Mouse (Mus musculus) spleen, postnatal 36 days (tissue): ENCODE measurements around the gene Lims1.

ENCODE experiments used
- DNase-seq, 2 experiments: peaks; one replicate each; pipeline ENCODE4 v3.0.0; 2022; ENCODE audit warnings: low spot score in 2 of 2, mixed read lengths in 1 of 2

Lims1 gene

DNA sequence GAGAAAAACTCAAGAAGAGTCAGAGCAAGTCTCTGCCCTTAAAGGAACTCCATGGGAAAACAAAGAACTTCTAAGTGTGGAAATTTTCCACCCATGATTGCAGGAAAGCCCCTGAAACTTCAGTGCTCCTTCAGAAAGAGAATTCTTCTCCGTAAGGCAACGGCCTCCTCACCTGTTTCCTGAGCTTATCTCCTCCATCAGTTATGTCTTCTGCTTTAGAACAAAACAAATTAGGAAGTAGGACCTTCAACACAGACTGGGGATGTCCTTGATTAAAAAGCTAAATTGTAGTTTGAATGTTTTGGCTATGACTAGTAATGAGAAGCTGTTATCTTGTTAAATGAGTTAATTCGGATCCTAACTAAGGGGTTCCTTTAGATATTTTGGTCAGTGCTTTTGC is 20.3 kb downstream of the Lims1 start:
- no peak for DNase-seq

DNA sequence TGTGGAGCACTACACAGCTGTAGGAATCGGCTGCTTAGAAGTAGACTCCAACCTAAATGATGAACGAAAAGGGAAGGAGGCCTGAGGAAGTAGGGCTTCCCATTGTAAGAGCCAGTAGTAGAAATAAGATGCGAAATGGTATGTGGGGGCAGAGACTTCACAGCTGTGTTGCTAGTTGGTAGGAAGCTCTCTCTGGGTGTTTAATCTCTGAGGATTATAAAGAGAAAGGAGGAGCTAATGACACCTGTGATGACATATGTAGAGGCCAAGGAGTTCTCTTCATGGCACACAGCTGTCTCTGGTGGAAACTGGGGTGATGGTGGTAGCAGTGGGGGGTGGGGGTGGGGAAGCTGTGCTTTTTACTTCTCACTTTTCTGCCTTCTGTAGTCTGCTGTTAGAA is 27.3 kb downstream of the Lims1 start:
- DNase-seq, result no peak

GRCm38 (mm10) chr10:58351670-58352069 is 28.4 kb downstream of the Lims1 start:
- peak in 1 of 2 experiments; percentile 45 for DNase-seq

GRCm38 (mm10) chr10:58352364-58352763 is 29.1 kb downstream of the Lims1 start:
- DNase-seq, result no peak

- no peak for DNase-seq
These were observed 31.3 kb downstream of the Lims1 start for GRCm38 (mm10) chr10:58354561-58354960.

DNA sequence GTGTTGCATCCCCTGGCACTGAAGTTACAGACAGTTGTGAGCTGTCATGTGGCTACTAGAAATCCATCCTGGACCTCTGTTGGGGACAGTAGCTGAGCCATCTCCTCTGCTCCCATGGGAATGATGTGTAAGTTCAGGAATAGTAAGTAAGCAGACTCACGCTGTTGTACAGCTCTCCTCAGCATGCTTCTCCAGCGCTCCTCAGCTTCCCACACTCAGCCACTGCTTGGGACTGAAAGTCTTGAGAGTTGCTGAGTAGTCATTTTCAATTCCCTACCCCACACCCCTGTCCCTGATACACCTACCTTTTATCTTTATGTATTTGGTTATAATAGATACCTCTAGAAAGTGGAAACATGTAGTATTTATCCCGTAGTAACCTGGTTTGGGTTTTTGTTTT is 33.2 kb downstream of the Lims1 start:
- DNase-seq, result no peak

DNA sequence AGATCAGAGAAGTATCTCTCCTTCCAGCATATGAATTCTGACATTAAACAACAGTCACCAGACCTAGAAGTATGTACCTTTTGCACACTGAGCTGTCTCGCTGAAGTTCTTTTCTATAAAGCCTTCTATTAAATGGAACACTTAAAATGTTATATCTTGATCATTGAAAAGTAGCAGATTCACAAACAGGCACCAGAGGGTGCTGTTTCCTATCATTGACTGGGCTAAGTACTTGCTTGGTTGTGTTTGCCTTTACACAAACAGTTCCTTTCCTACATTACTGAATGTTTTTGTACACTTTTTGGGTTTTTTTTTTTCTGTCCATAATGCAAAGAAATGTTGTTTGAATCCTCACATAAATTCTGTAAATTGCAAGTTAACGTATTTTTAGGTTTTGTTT is 35.9 kb downstream of the Lims1 start:
- DNase-seq, result peak; percentile 20 to 54

- DNase-seq, result no peak
These were observed 36.7 kb downstream of the Lims1 start for GRCm38 (mm10) chr10:58359952-58360351.

DNA sequence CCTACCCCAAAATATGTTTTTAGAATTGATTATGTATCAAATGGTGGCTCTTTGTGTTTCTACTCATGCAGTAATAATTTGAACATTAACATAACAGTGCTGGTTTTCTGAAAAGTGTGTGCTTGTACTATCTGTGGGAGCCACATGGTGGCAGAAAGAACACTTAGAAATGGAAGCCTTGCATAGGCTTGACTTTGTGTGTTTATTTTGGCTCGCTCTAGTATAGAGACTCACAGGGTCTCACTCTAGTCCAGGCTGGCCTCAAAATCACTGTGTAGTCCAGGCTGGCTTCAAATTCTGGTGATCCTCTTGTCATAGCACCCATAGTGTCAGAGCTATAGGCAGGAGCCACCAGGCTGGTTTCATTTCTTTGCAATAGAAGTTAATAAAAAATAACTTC is 39.5 kb downstream of the Lims1 start:
- no peak for DNase-seq

- DNase-seq, result no peak
These were observed 41.7 kb downstream of the Lims1 start for GRCm38 (mm10) chr10:58364770-58365515.

GRCm38 (mm10) chr10:58368791-58369706 is 45.8 kb downstream of the Lims1 start:
- DNase-seq, result no peak

DNA sequence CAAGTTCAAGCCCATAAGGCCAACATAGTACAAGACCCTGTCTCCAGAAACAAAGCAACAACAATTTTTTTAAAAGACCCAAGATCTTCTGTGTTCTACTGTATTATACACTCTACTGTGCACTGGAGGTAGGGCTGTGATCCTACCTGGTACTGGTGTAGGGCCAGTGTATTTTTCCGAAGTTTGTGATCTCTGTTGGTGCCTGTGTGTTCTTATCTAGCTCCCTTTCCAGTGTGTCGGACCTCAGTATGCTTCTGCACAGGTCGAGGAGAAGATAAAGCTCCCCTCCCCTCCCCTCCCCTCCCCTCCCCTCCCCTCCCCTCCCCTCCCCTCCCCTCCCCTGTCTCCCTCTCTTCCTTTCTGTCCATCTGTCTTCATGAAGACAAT is 46.4 kb downstream of the Lims1 start:
- DNase-seq, result no peak

DNA sequence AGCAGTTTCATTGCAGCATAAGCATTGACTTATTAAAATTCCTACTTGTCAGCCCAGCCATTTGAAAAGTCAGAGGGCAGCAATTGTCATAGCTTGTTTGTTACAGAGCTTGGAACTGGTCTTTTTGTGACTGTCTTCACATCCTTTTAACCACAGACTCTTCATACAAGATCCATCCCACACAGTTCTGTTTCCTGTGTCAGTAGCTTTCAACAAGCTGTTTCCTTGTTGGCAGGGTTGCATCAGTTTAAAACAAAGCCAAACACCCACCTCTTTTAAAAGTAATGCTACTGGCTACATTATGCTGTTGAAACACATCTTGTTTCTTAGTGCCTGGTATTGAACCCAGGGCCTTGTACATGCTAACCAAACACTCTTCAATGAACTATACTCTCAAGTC is 46.9 kb downstream of the Lims1 start:
- peak in 1 of 2 experiments; percentile 31 for DNase-seq

DNA sequence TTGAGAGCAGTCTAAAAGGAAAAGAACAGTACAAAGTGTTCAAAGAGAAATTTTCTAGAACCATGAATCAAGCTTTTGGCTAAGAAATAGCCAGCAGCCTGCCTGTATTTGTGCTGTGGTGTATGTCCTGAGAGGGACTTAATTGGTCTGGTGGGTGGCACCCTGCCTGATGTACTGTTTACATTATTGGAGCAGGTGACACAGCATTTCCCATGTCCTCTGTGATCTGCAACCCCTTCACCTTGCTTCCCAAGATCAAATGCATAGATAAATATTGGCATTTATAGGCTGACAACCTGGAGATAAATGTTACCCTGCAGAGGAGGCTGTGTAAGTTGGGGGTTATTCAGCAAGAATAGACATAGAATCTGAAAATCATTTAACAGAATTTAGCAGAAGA is 47.3 kb downstream of the Lims1 start:
- DNase-seq, result no peak

- DNase-seq, result peak; percentile 63 to 64
These were observed 48.1 kb downstream of the Lims1 start for GRCm38 (mm10) chr10:58371279-58371842.

DNA sequence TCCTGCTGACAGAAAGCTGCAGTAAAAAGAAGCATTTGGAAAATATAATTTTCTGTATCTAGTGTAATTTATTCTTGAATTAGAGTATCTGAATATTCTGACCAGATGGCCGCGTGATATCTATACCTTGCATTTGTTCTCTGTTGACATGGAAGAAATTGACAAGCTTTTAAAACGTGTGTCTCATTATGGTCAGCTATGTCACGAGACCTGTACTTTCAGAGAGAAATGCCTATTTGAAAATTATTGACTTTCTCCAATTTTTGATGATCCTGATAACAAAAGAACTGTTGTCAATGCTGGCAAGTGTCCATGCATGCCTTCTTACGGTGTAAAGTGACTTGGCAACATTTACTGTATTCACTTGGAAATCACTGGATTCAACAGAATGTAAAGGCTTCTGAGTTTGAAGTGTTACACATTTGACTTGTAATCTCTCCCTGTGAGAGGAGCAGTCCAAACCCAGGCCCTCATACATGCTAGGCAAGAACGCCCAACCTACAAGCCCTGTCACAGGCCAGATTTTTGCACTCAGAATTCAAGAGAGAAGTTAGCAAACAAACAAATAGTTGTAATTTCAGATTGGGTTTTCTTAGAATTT is 49.3 kb downstream of the Lims1 start:
- DNase-seq, result no peak

GRCm38 (mm10) chr10:58373829-58374228 is 50.6 kb downstream of the Lims1 start:
- no peak for DNase-seq

DNA sequence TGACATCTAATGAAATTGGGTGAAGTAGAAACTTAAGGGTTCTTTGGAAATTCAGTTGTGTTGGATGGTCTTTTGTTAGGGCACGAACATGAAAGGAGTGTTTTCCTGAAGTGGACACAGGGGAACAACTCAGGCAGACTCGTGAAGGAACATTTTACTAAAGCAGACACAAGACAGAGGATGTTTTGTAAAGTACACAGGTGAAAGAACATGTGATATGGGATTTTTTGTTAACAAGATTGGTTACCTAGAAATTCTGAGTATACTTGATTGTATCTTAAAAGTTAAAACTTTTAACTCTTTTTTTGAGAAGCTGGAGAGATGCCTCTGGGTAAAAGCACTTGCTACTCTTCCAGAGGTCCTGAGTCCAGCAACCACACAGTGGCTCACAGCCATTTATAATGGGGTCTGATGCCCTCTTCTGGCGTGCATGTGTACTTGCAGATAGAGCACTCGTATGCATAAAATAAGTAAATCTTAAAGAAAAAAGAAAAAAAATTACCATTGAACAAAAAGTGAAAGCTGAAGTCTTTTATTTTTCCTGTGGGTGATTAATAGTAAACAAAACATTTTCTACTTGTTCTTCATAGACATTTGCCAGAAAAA is 54.4 kb downstream of the Lims1 start:
- DNase-seq, result peak; percentile 43 to 52

- DNase-seq, result no peak
These were observed 55.1 kb downstream of the Lims1 start for GRCm38 (mm10) chr10:58378380-58378779.

- no peak for DNase-seq
These were observed 56.4 kb downstream of the Lims1 start for GRCm38 (mm10) chr10:58379699-58380098.

- no peak for DNase-seq
These were observed 58.6 kb downstream of the Lims1 start for GRCm38 (mm10) chr10:58381904-58382303.

DNA sequence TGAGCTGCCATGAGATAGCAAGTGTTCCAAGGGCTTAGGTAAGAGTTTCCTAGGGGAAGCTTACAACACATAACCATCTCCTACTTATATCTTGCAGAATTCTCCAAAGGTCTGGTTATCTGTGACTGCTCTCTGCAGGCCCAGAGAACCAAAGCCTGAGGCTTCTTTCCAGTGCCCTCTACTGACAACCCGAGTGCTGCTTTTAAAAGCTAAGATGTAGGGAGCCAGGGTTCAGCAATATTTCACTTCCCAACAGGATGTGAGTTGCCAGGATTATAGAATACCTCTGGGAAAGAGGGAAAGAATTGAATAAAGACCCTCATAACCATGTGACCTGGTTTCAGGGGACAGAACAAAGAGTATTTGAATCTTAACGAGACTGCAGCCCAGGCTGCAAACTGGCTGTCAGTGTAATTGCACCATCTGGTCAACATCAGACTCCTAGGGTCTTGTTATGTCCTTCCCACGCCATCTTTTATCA is 59.4 kb downstream of the Lims1 start:
- DNase-seq, result no peak
